Mouse (Mus musculus): ENCODE measurements around the gene Pim3. TPM values are rescaled to one million over a fixed set of nuclear protein-coding genes. Genes with fewer than 3 reads are reported as not detected.

The Pim3 gene
- polyA plus RNA-seq, 1 experiment from 2014 or later: 48.7 TPM

- peak overlapping the region; percentile 95 for H3K27ac ChIP-seq
- peaks cover 47% of the 10 kb centered on the region for H3K4me1 ChIP-seq
- H3K36me3 ChIP-seq: peaks cover 32% of the 10 kb centered on the region
- peak overlapping the region; percentile 87 for H3K9ac ChIP-seq
- H3K4me2 ChIP-seq: peak overlapping the region; percentile 93
- H3K9me3 ChIP-seq: no peaks in the 10 kb centered on the region
- WGBS: under 1% methylated on average over 97 of the region's 98 CpGs
- ATAC-seq (ENCODE audit: insufficient number of reproducible peaks, insufficient read depth, low FRiP score, low TSS enrichment, low read depth): no peak
- H3K4me3 ChIP-seq: peak overlapping the region; percentile 81
- H3K27me3 ChIP-seq: no peaks in the 10 kb centered on the region
These were observed 1.1 kb downstream of the Pim3 start for GRCm38 (mm10) chr15:88862881-88863694.

- H3K27me3 ChIP-seq: no peaks in the 10 kb centered on the region
- H3K4me2 ChIP-seq: peak overlapping the region; percentile 93
- H3K9me3 ChIP-seq: no peaks in the 10 kb centered on the region
- H3K27ac ChIP-seq: peak overlapping the region; percentile 95
- H3K4me1 ChIP-seq: peaks cover 50% of the 10 kb centered on the region
- peak overlapping the region; percentile 81 for H3K4me3 ChIP-seq
- peak overlapping the region; percentile 87 for H3K9ac ChIP-seq
- peaks cover 34% of the 10 kb centered on the region for H3K36me3 ChIP-seq
- peak; percentile 76 for ATAC-seq (ENCODE audit: insufficient number of reproducible peaks, insufficient read depth, low FRiP score, low TSS enrichment, low read depth)
- under 1% methylated on average over 18 of the region's 39 CpGs for WGBS
These were observed 1.8 kb downstream of the Pim3 start for GRCm38 (mm10) chr15:88863695-88864231.

DNA sequence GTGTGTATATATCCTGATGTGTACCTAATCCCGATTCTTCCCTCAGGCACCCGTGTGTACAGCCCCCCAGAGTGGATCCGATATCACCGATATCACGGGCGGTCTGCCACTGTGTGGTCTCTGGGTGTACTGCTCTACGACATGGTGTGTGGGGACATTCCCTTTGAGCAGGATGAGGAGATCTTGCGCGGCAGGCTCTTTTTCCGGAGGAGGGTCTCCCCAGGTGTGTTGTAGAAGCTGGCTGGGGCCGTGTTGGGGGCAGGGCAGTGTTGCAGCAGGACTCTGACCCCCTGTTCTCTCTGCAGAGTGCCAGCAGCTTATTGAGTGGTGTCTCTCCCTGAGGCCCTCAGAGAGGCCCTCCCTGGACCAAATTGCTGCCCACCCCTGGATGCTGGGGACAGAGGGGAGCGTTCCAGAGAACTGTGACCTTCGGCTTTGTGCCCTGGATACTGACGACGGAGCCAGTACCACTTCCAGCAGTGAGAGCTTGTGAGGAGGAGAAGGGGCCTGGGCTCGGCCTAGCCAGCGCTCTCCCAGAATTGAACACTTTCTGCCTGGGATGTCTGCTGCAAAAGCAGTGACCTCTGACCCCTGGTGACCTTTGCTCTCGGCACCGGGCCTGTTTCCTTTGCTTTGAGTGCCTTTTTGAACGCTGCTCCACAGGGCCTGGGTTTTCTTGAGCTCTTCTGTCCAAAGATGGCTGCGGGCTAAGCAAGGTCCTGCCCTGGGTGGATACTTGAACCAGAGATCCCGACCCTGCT lies 2.5 kb downstream of the Pim3 start:
- peak overlapping the region; percentile 87 for H3K9ac ChIP-seq
- H3K27me3 ChIP-seq: no peaks in the 10 kb centered on the region
- no peaks in the 10 kb centered on the region for H3K9me3 ChIP-seq
- H3K4me3 ChIP-seq: peak overlapping the region; percentile 81
- peak overlapping the region; percentile 95 for H3K27ac ChIP-seq
- H3K4me2 ChIP-seq: peak overlapping the region; percentile 93
- H3K4me1 ChIP-seq: peaks cover 50% of the 10 kb centered on the region
- peaks cover 34% of the 10 kb centered on the region for H3K36me3 ChIP-seq
- peak; percentile 8; the same call in 1 of the 2 replicates for ATAC-seq (ENCODE audit: insufficient number of reproducible peaks, insufficient read depth, low FRiP score, low TSS enrichment, low read depth)
- WGBS: 18% methylated on average over 22 of the region's 22 CpGs

DNA sequence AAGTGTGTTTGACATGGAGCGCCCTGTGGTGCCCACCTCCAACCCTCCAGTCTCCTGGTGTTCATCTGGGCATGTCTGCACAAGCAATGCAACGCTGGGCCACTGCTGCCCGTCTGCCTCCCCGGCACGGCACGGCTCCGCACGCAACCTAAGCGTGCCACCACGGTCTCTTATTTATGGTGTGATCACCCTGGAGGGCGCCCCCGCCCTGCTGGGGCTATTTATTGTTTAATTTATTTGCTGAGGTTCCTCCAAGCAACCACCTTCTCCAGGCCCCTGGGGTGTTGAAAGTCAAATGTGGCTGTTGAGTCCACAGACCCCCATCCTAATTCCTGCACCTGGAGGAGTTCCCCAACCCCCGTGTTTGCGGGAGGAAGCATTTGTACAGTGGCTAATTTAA lies 3.1 kb downstream of the Pim3 start:
- Histone ChIP-seq H3K9me3 (no peaks in the 10 kb centered on the region), H3K4me1 (peaks cover 50% of the 10 kb centered on the region), H3K4me2 (peak overlapping the region; percentile 93), H3K9ac (peak overlapping the region; percentile 87), H3K4me3 (peak overlapping the region; percentile 81; the same call in 1 of the 2 replicates), H3K27me3 (no peaks in the 10 kb centered on the region), H3K36me3 (peaks cover 34% of the 10 kb centered on the region), H3K27ac (0 out of 2 replicates have a peak overlapping the region, but pooled peaks have one; percentile 95)
- 74% methylated on average over 14 of the region's 14 CpGs for WGBS
- ATAC-seq (ENCODE audit: insufficient number of reproducible peaks, insufficient read depth, low FRiP score, low TSS enrichment, low read depth): no peak

- Histone ChIP-seq H3K9ac (0 out of 2 replicates have a peak overlapping the region, but pooled peaks have one; percentile 16), H3K27me3 (no peaks in the 10 kb centered on the region), H3K27ac (no peak overlapping the region), H3K9me3 (no peaks in the 10 kb centered on the region), H3K4me3 (no peak overlapping the region), H3K4me2 (no peak overlapping the region), H3K4me1 (peaks cover 50% of the 10 kb centered on the region), H3K36me3 (peaks cover 34% of the 10 kb centered on the region)
- 73% methylated on average over 4 of the region's 4 CpGs for WGBS
- ATAC-seq (ENCODE audit: insufficient number of reproducible peaks, insufficient read depth, low FRiP score, low TSS enrichment, low read depth): no peak
These were observed 4.1 kb downstream of the Pim3 start for GRCm38 (mm10) chr15:88865888-88866695.

- 45% methylated on average over 7 of the region's 7 CpGs for WGBS
- H3K27me3 ChIP-seq: no peaks in the 10 kb centered on the region
- peak overlapping the region; percentile 55; the same call in 1 of the 2 replicates for H3K27ac ChIP-seq
- H3K9me3 ChIP-seq: no peaks in the 10 kb centered on the region
- H3K4me2 ChIP-seq: no peak overlapping the region
- no peak for ATAC-seq (ENCODE audit: insufficient number of reproducible peaks, insufficient read depth, low FRiP score, low TSS enrichment, low read depth)
- H3K4me3 ChIP-seq: no peak overlapping the region
- 0 out of 2 replicates have a peak overlapping the region, but pooled peaks have one; percentile 16 for H3K9ac ChIP-seq
- H3K4me1 ChIP-seq: peaks cover 43% of the 10 kb centered on the region
- peaks cover 34% of the 10 kb centered on the region for H3K36me3 ChIP-seq
These were observed 5.0 kb downstream of the Pim3 start for GRCm38 (mm10) chr15:88866934-88867356.

DNA sequence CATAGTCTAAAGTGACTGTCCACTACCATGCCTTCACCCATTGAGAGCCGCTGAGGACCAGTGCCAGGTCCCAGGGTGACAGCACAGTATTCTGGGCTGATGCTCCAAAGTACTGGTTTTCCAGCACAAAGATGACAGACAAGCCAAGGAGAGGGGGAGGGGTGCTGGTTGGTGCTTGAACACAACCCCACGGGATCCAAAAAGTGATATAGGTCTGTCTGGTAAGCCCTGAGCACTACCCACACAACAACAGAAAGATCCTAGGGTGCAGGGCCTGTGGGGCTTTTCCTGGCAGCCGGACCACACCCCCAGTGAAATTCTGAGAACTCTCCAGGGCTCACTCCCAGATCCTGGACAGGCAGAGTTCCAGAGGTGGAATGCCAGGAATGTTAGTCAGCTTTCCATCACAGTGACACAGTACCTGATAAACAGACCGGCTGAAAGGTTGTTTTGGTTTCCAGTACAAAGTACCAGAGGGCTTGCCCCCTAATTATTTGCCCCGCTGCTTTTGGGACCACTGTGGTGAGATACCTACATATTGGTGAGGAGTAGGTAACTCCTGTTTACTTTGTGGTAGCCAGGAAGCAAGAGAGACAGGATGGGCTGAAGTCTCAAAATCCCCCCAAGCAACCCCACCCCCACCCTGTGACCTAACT lies 5.5 kb downstream of the Pim3 start:
- Histone ChIP-seq H3K4me1 (peaks cover 43% of the 10 kb centered on the region), H3K9ac (no peak overlapping the region), H3K4me2 (no peak overlapping the region), H3K27ac (peak overlapping the region; percentile 55; the same call in 1 of the 2 replicates), H3K27me3 (no peaks in the 10 kb centered on the region), H3K9me3 (no peaks in the 10 kb centered on the region), H3K36me3 (peaks cover 34% of the 10 kb centered on the region), H3K4me3 (no peak overlapping the region)
- 14% methylated on average over 5 of the region's 5 CpGs for WGBS
- no peak for ATAC-seq (ENCODE audit: insufficient number of reproducible peaks, insufficient read depth, low FRiP score, low TSS enrichment, low read depth)

- peaks cover 41% of the 10 kb centered on the region for H3K4me1 ChIP-seq
- H3K4me2 ChIP-seq: no peak overlapping the region
- no peaks in the 10 kb centered on the region for H3K9me3 ChIP-seq
- no peaks in the 10 kb centered on the region for H3K27me3 ChIP-seq
- peak overlapping the region; percentile 55; the same call in 1 of the 2 replicates for H3K27ac ChIP-seq
- H3K36me3 ChIP-seq: peaks cover 34% of the 10 kb centered on the region
- WGBS: 71% methylated on average over 6 of the region's 6 CpGs
- no peak for ATAC-seq (ENCODE audit: insufficient number of reproducible peaks, insufficient read depth, low FRiP score, low TSS enrichment, low read depth)
- H3K4me3 ChIP-seq: no peak overlapping the region
- H3K9ac ChIP-seq: no peak overlapping the region
These were observed 6.2 kb downstream of the Pim3 start for GRCm38 (mm10) chr15:88868024-88868742.

GRCm38 (mm10) chr15:88870418-88871185 lies 8.6 kb downstream of the Pim3 start:
- ATAC-seq (ENCODE audit: insufficient number of reproducible peaks, insufficient read depth, low FRiP score, low TSS enrichment, low read depth): no peak
- H3K27me3 ChIP-seq: peaks cover 4% of the 10 kb centered on the region; the same call in 1 of the 2 replicates
- no peak overlapping the region for H3K4me2 ChIP-seq
- H3K4me3 ChIP-seq: no peak overlapping the region
- no peak overlapping the region for H3K9ac ChIP-seq
- peaks cover 23% of the 10 kb centered on the region for H3K4me1 ChIP-seq
- peaks cover 20% of the 10 kb centered on the region for H3K36me3 ChIP-seq
- no peaks in the 10 kb centered on the region for H3K9me3 ChIP-seq
- no peak overlapping the region for H3K27ac ChIP-seq
- WGBS: 68% methylated on average over 5 of the region's 5 CpGs

Data from embryonic facial prominence, embryonic 13.5 days (tissue).